Mouse (Mus musculus): ENCODE measurements around the gene AA986860.

Gene AA986860

DNA sequence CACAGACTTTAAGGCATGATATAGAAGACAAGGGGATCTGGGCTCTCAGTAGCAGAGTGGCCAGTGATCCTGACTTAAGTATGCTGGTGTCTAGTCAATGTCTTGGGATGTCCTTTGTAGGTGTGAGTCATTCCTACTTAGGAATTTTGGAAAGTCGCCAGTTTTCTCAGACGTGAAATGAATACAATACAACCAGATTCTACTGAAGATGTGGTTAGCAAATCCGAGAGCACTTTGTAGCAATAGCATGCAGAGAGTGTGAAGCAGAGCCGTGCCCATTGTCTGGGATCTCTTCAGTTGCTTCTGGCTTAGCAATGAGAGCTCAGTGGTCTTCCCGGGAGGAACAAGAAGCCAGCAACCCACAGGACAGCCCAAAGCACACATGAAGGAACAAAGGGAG, 2.7 kb downstream of the AA986860 start:
- no peak for DNase-seq (ENCODE audit: low read depth in 1 of 2, low spot score in 2 of 2)

DNA sequence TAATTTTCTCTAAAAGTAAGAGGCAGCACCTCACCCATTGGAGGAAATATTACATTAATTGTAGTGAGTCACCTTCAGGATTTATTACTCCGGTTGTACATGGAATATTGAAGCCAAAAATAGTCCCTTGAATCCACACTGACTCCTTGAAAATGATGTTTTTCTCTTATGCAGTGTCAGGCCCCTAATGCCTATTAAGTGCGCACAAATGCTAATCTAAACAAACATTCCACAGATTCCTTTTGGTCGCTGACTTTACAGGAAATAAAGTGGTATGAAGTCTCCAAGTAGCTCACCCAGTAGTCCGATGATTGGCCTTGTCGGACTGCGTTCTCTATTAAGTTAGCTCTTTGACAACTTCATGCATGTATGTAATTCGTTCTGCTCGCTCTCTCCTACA, 3.1 kb downstream of the AA986860 start:
- no peak for DNase-seq (ENCODE audit: low read depth in 1 of 2, low spot score in 2 of 2)

DNA sequence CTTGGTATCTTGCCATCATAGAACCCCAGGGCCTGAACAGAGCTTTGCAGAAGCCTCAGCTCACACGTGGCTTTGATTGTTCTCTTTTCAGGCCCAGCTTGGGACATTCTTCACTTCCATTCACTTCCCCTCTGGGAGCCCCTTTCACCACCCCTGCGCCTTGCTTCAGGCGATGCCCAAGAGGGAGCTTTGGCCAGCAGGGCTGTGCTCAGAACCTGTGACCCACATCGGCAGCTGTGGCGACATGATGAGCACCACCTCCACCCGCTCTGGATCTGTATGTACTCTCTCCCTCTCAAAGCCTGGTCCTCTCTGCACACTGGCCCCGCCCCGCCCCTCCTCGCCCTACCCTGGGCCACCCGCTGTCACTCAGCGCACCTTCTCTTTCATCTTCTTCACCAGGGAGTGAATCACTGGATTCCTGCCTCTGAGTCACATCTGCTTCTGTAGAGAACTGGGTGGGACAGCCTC, 5.7 kb downstream of the AA986860 start:
- no peak for DNase-seq (ENCODE audit: low read depth in 1 of 2, low spot score in 2 of 2)

DNA sequence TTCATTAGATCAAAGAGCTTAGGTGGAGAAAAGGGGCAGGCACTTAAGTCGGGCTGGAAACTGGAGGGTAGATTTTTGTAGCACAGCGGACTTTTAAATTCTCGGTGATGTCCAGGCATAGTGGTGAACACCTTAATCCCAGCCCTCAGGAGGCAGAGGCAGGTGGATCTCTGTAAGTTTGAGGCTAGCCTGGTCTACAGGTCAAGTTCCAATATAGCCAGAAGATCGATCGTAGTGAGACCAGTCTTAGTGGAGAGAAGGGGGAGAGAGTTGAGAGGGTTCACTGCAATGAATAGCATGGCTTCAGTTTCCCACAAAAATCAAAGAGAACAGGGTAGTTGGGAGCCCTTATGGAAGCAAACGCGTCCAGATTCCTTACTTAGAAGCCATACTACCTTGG, 6.1 kb downstream of the AA986860 start:
- DNase-seq (ENCODE audit: low read depth in 1 of 2, low spot score in 2 of 2), result no peak

DNA sequence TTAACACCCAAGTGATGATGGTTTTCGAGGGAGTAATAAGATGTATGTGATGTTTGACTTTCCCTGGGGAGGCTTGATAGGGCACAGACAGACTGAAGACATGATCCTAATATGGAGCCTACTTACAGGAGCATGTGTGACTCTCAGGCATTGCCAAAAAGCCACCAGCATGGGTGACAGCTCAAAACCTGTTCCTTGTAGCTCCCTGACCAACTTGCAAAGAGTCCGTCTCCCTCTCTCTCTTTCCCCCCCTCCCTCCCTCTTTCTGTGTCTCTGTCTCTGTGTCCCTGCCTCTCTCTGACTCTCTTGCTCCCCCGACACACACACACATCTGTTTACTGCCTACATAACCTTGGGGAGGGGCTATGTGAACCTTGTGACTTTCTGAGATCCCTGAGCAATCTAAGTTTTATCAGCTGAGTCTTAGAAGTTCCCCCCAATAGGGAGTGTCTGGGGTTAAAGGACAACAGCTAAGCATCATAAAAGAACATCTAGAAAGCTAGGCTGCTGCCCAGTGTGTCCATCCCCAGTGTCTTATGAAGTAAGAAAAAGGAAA, 6.9 kb downstream of the AA986860 start:
- no peak for DNase-seq (ENCODE audit: low read depth in 1 of 2, low spot score in 2 of 2)

DNA sequence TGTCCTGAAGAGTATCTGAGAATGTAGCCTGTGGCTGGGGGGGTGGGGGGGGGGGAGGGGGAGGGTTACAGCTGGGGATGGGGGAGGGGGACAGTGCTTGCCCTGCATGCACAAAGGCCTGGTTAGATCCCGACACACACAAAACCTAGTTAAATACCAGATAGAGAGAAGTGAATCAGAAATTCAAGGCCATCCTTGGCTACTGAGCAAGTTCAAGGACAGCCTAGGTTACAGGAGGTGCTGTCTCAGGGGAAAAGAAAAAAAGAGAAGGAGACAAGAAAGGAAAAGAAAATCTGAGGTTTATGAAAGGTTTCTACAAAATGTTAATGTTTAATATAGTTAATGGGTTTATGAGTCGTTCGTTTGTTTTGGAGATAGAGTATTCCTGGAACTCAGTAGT, 7.9 kb downstream of the AA986860 start:
- DNase-seq (ENCODE audit: low read depth in 1 of 2, low spot score in 2 of 2), result no peak

DNA sequence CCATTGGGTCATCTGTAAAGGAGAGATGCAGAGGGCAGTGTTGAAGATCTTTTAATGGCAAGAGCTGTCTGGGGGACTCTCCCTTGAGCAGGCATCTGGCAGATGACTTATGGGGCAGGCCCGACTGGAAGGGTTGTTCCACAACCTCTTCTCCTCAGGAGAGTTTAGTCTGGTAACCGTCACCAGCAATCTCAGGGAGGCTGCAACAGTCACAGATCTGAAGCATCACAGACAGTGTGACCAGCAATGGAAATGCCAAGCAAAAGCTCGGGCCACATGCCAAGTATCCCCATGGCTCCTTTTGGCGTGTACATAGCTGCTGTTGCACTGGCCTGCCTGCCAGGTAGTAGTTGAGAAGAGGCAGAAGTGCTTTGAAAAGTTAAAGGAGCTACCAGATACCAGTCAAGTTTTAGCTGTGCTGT, 8.5 kb downstream of the AA986860 start:
- no peak for DNase-seq (ENCODE audit: low read depth in 1 of 2, low spot score in 2 of 2)

DNA sequence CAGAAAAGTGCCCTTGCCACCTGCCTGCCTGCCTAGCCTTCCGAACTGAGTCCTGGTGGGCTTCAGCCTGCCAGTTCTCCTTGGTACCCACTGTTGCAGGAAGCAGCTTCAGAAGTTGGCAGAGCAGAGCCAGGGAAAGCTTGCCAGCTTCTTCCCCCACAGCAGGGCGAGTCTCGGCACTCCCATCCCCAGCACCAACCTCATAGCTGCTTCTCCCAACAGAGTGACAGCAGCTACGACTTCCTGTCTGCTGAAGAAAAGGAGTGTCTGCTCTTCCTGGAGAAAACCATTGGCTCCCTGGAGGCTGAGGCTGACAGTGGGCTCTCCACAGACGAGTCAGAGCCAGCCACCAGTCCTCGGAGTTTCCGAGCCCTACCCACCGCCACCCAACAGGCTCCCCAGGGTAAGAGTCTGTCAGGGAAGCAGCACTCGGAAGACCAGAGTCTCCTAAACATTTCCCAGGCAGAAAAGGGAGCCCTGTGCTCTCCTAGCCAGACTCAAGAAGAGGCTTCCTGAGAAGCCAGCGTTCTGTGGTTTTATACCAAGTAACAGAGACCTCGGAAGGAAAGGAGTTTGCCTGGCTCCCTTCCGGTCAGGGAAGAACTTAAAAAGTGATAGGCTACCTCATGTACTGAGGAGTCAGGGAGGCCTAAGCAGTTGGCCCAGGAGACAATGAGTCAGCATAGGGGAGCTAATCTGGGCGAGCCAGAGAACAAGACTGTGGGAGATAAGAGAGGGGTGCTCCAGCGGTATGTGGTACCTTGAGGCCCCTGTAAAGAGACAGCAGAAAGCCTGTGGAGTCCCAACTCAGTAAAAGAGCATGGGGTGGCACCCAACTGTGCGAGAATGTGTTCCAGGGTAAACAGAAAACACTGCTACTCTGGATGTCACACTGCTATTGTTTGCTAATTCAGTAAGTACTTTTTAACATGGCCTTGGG, 9.3 kb downstream of the AA986860 start:
- DNase-seq (ENCODE audit: low read depth in 1 of 2, low spot score in 2 of 2), result no peak

DNA sequence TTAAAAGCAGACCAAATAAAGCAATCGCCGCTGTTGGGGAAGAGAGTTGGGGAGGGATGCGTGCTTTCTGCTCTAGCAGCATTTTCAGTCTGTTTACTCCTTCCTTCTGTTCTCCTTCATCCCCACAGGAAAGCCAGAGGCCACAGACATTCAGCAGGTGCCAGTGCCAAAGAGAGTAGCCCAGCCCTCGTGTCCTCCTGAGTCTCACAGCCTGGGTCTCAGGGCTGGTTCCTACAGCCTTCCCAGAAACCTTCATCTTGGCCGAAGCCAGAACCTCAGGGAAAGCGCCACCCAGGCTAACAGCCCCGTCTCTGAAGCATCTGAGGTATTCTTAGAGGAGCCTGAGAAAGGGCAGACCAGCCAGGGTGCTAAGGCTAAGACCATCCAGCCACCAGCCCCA, 10.4 kb downstream of the AA986860 start:
- no peak for DNase-seq (ENCODE audit: low read depth in 1 of 2, low spot score in 2 of 2)

DNA sequence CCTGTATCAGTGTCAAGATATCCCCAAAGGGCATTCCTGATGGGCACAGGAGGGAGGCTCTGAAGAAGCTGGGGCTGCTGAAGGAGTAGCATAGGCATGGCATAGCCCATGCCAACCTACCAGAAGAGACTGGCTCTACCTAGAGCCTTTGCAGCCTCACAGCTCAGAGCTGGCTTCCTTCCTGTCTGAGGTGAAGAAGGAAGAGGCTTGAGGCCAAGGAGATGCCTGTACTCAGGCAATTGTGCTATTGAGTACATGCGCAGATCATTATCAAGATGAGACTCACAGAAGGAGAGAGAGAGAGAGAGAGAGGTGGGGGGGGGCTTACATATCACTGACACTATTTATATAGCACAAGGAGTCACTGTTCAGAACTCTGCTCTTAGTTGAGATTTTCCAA, 12.0 kb downstream of the AA986860 start:
- DNase-seq (ENCODE audit: low read depth in 1 of 2, low spot score in 2 of 2), result no peak

DNA sequence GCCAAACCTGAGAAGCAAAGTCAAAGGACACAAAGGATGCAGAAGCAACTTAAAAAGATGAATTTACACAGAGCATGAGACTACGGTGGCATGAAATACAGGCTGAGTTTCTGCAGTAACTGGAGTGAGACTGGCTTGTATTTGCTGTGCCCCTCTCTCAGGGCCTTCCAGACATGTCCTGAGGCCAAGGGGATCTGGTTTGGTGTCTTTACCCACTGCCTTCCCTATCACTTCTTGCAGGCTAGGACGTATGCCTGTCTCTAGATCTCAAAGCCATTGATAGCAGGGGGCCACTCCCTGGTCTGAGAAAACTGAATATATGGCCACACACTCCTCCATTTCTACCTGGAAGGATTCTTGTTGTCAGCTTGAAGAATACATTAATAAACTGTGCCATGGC, 12.4 kb downstream of the AA986860 start:
- DNase-seq (ENCODE audit: low read depth in 1 of 2, low spot score in 2 of 2), result no peak

DNA sequence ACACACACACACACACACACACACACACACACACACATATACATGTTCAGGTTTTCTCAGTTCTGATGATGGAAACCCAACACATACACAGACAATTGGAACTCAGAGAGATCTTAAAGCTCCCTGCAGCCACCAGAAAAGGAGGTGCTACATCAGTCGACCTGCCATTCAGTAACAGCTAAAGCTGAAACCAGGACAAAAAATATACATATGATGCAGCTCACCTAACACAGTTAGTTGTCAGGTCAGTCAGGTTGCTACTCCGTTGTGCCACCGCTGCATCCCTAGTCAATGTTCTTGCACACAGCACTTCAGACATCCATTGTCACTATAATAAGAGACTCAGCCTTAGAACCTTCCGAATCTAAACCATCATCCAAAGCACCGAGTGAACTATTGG, 13.2 kb downstream of the AA986860 start:
- DNase-seq (ENCODE audit: low read depth in 1 of 2, low spot score in 2 of 2), result no peak

DNA sequence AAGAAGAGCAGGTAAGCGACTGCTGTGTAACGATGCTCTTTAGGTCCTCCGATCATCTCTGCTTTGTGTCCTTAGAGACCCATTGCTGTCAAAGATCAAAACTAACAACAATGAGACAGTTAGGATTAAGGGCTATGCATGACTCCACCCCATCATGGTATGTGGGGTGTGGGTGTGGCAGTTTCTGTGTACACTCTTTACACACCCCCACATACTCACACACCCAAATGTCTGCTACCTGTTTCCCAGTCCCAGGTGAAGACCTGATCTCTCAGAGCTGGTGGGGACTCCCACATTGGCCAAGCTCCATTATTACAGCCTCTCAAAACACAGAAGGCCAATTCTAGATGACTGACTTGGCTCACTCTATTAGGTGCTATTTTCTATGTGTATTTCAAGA, 13.8 kb downstream of the AA986860 start:
- no peak for DNase-seq (ENCODE audit: low read depth in 1 of 2, low spot score in 2 of 2)

DNA sequence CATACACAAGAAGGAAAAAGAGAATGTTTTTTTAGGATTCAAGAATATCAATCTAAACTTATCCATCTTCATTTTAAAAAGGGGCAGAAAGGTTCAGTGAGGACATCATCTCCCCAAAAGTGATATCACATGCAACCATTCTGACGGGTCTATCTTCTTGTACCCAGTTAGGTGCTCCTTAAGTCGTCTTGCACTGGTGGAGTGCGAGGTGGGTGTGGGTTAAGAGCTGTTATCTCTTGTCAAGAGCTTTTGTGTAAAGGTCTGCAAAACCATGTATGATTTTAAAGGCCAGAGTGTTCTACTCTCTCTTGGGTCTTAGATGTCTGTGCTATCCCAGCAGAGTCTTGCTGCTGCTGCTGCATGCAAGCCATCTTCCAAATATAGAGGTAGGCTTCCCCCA, 15.0 kb downstream of the AA986860 start:
- no peak for DNase-seq (ENCODE audit: low read depth in 1 of 2, low spot score in 2 of 2)

DNA sequence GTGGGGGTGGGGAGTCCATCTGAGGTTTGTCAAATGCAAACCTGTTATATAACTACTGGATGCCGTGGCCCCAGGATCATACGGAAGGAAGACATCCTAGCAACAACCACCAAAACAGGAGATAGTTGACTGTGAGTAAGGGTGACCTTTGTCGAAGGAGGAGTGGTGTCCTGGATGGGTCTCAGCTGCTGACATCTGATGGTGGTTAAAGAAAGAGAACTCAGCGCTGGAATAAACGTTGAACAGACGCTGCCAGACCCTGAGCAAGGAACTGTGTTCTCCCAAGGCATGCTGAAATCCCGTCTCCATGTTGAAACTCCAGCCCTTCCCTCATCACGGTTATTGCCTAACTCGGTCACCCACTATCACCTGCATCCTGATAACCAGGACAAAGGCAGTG, 27.9 kb downstream of the AA986860 start:
- no peak for DNase-seq (ENCODE audit: low read depth in 1 of 2, low spot score in 2 of 2)

DNA sequence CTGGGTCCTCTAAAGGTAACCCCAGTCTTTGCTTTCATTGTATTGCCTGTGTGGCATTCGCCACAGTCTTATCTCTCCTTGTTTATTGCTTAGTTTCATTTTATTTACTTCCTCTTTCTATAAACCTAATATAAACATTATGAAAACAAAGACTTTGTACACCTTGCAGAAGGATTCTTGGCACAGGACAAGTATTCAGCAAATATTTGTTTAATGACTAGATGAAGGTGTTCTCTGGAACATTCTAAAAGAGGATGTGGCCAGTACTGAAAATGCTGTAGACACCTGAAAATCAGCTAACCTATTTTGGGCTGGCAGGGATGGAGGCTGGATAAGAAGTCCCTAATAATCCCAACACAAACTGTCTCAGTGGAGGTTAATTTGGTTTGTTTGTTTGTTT, 29.8 kb downstream of the AA986860 start:
- DNase-seq (ENCODE audit: low read depth in 1 of 2, low spot score in 2 of 2), result no peak

DNA sequence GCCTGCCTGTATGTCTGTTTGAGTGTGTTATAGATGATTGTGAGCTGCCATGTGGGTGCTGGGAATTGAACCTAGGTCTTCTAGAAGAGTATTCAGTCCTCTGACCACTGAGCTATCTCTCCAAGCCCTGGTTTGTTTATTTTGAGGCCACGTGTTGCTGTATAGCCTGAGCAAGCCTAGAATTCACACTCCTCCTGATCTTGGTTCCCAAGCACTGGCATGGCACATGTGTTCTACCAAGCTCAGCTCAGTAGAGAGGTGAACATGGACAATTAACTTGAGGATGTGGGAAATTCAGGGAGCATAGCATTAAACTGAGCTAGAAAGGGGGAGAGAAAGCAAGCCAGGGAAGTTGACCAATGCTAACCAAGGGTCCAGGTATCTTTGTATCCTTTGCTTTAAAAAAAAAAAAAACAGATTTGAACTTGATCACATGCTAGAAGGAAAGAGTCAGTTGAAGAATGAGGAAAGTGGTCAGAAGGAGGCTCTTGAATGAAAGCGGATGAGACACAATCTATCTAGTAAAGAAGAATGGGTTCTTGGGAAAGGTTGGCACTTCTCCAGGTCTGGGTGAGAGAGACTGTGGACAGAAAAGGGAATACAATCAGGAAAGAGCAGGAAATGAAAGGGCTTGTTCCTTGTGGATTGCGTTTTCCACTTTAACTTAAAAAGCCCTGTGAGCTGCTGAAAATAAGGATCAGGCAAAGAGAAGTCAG, 30.4 kb downstream of the AA986860 start:
- no peak for DNase-seq (ENCODE audit: low read depth in 1 of 2, low spot score in 2 of 2)

DNA sequence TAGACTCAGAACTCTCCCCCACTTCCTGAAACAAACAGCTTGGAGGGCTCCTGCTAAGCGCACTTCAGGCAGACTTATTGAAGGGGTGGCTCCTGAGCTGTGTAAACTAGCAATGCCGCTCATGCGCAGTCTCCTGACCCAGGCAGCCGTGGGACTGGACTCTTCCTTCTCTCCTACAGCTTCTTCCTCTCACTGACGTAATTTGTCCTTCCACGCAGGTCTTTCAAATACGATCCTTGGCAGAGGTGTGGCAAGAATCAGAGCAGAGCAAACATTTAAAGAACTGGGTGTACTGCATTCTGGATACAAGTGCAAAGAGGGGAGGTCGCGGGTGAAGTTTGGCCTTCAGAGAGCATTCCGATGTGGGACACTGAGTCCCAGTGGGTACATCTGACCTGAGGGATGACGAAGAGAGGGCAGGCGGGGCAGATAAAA, 32.3 kb downstream of the AA986860 start:
- DNase-seq (ENCODE audit: low read depth in 1 of 2, low spot score in 2 of 2), result no peak

DNA sequence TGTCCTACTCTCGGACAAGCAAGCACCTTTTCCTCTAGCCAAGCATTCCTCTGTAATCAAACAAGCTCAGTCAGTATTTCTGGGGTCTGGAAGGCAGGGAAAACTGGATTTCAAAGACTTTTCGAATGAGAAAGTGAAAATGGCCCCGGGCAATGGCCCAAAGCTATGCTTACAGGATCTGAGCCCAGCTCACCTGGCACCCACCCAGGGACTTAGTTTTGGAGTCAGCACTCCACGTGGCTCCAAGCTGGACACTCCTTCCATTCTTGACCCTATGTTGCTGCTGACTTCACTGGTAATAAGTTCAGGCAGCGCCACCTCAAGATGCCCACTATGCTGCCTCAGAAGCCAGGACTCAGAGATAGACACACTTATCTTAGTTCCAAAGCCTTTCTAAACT, 35.3 kb downstream of the AA986860 start:
- no peak for DNase-seq (ENCODE audit: low read depth in 1 of 2, low spot score in 2 of 2)

DNA sequence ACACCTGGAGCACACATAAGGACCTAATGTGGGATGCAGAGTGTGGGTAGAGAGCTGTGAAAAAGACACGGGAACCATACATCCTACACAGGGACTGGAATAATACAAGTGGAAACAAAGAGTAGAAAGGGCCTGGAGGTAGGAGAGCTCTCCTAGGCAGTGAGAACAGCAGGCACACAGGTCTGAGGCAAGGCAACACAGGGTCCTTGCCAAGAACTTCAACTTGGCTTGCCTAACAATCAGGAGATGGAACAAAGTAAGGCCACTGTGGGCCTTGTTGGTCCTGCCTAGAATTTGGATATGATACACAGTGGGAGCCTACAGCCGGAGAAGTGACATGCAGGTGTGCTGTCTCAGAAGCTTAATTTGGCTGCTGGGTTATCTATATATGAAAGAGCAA, 38.1 kb downstream of the AA986860 start:
- DNase-seq (ENCODE audit: low read depth in 1 of 2, low spot score in 2 of 2), result no peak

DNA sequence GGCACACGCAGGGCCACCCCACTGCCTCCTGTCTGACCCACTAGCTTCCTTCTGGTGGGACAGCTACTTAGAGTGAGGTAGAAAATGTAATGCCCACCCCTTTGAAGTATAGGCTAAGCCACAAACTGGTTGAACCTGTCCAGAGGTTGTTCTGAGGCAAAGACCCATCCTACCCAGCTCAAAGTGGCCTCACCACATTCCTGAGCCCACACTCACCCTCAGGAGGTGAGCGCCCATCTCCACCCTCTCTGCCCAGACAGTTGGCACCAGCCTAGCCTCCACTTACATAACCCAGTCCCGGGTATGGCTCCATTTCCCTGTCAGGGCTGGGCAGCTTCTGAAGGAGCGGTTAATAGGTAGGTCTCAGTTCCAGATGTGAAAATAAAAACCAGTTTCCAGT, 38.7 kb downstream of the AA986860 start:
- no peak for DNase-seq (ENCODE audit: low read depth in 1 of 2, low spot score in 2 of 2)

DNA sequence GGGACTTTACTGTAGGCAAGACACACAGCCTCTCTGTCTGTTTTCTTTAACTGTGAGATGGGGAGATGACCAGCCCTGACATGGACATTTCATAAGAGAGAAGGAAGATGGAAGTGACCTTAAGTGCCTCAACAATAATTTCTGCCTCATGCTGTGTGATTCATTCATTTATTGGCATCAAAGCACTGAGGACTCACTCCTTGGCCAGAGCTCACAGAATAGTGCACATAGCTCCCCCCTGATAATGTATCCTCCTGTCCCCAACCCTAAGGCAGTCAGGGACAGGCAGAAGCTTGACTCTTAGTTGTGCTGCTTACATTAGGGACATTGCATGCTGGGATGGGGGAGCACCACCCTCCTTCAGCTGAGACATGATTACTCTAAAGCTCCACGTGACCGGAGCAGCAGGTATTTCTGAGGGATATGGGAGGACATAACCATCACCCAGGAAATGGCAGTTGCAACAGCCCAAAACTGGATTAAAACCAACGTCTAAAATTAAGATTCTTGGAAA, 39.3 kb downstream of the AA986860 start:
- DNase-seq (ENCODE audit: low read depth in 1 of 2, low spot score in 2 of 2), result no peak

Measured in monocyte, adult 2 months (primary cell).